Mouse (Mus musculus): ENCODE measurements at regions not wholly inside any gene's neighbourhood (a gene's known extent, or its start where the extent isn't known, plus 50 kb on each side); places are given as distances from the start of the nearest gene placed in this dataset.

DNA sequence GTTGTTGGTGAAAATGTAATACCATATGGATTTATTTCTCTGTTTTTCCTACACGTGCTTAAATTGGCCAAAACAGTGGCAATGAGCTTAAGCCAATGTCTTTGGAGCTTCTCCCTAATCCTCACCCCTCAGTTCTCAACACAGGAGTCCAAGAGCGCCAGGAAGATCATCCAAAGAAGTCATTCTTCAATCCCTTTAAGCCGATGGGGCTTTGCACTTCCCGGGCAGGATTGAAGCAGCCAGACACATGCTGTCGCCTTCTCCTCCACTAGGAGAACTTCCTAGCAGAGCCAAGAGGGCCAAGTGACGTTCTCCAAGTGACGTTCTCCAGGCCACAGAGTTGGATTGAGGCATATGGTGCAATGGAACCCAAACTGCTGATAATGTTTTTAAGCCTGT is 286.3 kb upstream of the Actbl2 start:
- no peak overlapping the region for H3K27ac ChIP-seq (ENCODE audit: low read length)
- H3K4me1 ChIP-seq (replicated peaks; ENCODE audit: control insufficient read depth, insufficient read depth, low read length): 0 out of 2 replicates have a peak, but pooled peaks cover 3% of the 10 kb centered on the region
- 39% methylated on average over 7 of the region's 7 CpGs for WGBS
- no peaks in the 10 kb centered on the region for H3K27me3 ChIP-seq (replicated peaks; ENCODE audit: control insufficient read depth, insufficient read depth, low read length)
- ATAC-seq: peak; percentile 29
- H3K9me3 ChIP-seq (ENCODE audit: control insufficient read depth, low read length): no peaks in the 10 kb centered on the region
- H3K4me2 ChIP-seq (ENCODE audit: low read length): no peak overlapping the region
- H3K36me3 ChIP-seq (ENCODE audit: control insufficient read depth, insufficient read depth): no peaks in the 10 kb centered on the region
- H3K4me3 ChIP-seq (replicated peaks; ENCODE audit: low read length): no peak overlapping the region
- H3K9ac ChIP-seq (replicated peaks; ENCODE audit: low read depth, low read length): no peak overlapping the region

DNA sequence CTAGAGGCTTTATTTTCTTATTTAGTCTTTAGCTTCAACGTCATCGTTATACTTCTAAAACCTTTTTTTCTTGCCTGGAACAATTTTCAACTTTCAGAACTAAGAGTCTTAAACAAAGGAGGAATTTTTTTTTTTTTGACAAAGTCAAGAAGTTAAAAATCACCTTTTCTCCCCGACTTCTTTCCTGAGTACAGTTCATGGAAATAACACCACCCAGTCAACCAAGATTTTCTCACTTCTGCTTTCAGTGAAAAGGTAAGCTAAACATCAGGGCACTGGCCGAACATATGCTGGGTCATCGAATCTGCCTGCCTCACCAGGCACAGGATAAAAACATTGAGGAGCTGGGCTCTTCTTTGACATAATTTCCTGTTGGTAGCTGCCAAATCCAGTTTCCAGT is 277.4 kb upstream of the Actbl2 start:
- Histone ChIP-seq H3K4me3 (replicated peaks; ENCODE audit: low read length) (no peak overlapping the region), H3K4me1 (replicated peaks; ENCODE audit: control insufficient read depth, insufficient read depth, low read length) (no peaks in the 10 kb centered on the region), H3K27ac (ENCODE audit: low read length) (no peak overlapping the region), H3K9ac (replicated peaks; ENCODE audit: low read depth, low read length) (no peak overlapping the region), H3K4me2 (ENCODE audit: low read length) (no peak overlapping the region), H3K36me3 (ENCODE audit: control insufficient read depth, insufficient read depth) (no peaks in the 10 kb centered on the region), H3K27me3 (replicated peaks; ENCODE audit: control insufficient read depth, insufficient read depth, low read length) (no peaks in the 10 kb centered on the region), H3K9me3 (ENCODE audit: control insufficient read depth, low read length) (no peaks in the 10 kb centered on the region)
- 86% methylated on average over 5 of the region's 5 CpGs for WGBS
- no peak for ATAC-seq

DNA sequence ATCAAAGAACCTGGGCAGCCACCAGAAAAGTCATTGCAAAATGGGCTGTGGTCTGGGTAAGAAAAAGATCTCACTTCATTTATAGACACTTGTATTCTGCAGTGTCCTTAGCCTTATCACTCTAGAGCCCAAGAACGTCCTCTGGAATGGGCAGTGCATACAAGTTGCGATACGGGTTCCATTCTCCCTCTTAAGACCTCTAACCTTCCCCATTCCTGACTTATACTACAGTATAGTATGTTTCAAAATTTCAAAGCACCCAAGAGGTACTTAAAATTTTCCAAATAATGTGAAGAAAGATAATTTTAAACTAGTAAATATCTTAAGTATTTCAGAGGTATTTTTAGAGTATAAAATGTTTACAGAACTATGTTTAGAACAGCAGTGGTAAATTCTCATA is 276.8 kb upstream of the Actbl2 start:
- WGBS: 90% methylated on average over 3 of the region's 3 CpGs
- Histone ChIP-seq H3K27ac (ENCODE audit: low read length) (no peak overlapping the region), H3K9ac (replicated peaks; ENCODE audit: low read depth, low read length) (no peak overlapping the region), H3K4me3 (replicated peaks; ENCODE audit: low read length) (no peak overlapping the region), H3K4me1 (replicated peaks; ENCODE audit: control insufficient read depth, insufficient read depth, low read length) (no peaks in the 10 kb centered on the region), H3K4me2 (ENCODE audit: low read length) (no peak overlapping the region), H3K27me3 (replicated peaks; ENCODE audit: control insufficient read depth, insufficient read depth, low read length) (no peaks in the 10 kb centered on the region), H3K9me3 (ENCODE audit: control insufficient read depth, low read length) (no peaks in the 10 kb centered on the region), H3K36me3 (ENCODE audit: control insufficient read depth, insufficient read depth) (no peaks in the 10 kb centered on the region)
- no peak for ATAC-seq

DNA sequence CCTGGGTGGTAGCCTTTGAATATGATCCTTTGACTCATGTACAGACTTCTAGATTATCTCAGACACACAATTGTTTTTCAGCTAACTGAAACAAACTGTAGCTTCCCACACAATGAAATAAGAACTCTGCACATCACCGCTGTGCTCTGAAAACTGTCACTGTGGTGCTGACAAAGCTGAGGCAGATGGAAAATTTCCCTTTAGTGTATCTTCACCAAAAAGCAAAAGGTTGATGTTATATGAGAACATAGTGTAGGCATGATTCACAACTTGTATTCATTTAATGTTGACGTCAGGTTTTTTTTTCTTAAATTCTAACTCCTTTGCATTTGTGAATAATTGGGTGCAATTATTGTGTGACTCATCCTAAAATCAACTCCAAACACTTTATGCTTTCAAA is 264.1 kb upstream of the Actbl2 start:
- Histone ChIP-seq H3K4me1 (replicated peaks; ENCODE audit: control insufficient read depth, insufficient read depth, low read length) (no peaks in the 10 kb centered on the region), H3K27me3 (replicated peaks; ENCODE audit: control insufficient read depth, insufficient read depth, low read length) (no peaks in the 10 kb centered on the region), H3K4me3 (replicated peaks; ENCODE audit: low read length) (no peak overlapping the region), H3K9ac (replicated peaks; ENCODE audit: low read depth, low read length) (no peak overlapping the region), H3K27ac (ENCODE audit: low read length) (no peak overlapping the region), H3K4me2 (ENCODE audit: low read length) (no peak overlapping the region), H3K9me3 (ENCODE audit: control insufficient read depth, low read length) (no peaks in the 10 kb centered on the region), H3K36me3 (ENCODE audit: control insufficient read depth, insufficient read depth) (no peaks in the 10 kb centered on the region)
- 88% methylated on average over 2 of the region's 2 CpGs for WGBS
- no peak for ATAC-seq

DNA sequence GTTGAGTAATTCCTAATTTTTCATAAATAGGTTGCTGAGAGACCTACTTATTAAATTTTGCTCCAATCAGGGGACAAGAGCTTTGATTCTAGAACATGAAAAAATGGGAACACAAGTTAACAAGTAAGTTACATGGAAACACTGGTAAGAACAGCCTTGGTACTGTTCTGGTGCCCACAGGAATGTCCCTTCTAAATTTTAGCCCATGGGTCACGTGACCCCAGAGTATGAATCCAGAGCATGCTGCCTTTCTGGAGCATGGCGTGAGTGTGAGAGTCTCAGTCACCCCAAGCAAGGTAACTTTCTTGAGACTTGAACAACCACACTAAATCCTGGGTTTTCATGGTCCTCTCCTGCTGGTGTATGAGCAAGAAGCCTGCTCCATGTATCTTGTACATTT is 263.7 kb upstream of the Actbl2 start:
- no peak for ATAC-seq
- H3K9ac ChIP-seq (replicated peaks; ENCODE audit: low read depth, low read length): no peak overlapping the region
- 91% methylated on average over 2 of the region's 2 CpGs for WGBS
- no peaks in the 10 kb centered on the region for H3K27me3 ChIP-seq (replicated peaks; ENCODE audit: control insufficient read depth, insufficient read depth, low read length)
- H3K4me1 ChIP-seq (replicated peaks; ENCODE audit: control insufficient read depth, insufficient read depth, low read length): no peaks in the 10 kb centered on the region
- H3K36me3 ChIP-seq (ENCODE audit: control insufficient read depth, insufficient read depth): no peaks in the 10 kb centered on the region
- no peak overlapping the region for H3K4me3 ChIP-seq (replicated peaks; ENCODE audit: low read length)
- no peak overlapping the region for H3K27ac ChIP-seq (ENCODE audit: low read length)
- no peak overlapping the region for H3K4me2 ChIP-seq (ENCODE audit: low read length)
- H3K9me3 ChIP-seq (ENCODE audit: control insufficient read depth, low read length): no peaks in the 10 kb centered on the region

DNA sequence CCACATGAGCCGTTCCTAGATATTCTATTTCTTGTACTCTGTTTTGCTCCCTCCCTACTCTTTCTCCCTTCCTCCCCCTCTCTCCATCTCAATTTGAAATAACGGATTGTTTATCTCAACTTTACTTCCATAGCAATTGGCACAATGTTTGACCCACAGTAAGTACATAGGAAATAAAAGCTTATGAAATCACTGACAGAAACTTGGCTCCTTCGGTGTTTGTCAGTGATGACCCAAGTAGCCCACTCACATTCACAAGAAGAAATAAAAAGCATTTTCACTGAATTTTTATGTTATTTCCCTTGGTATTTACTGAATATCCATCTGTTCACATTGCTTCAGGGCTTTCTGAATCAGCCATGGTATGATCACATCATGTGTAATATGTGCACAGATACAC is 260.2 kb upstream of the Actbl2 start:
- no peak for ATAC-seq
- WGBS: 83% methylated on average over 3 of the region's 3 CpGs
- no peaks in the 10 kb centered on the region for H3K27me3 ChIP-seq (replicated peaks; ENCODE audit: control insufficient read depth, insufficient read depth, low read length)
- H3K9me3 ChIP-seq (ENCODE audit: control insufficient read depth, low read length): no peaks in the 10 kb centered on the region
- no peaks in the 10 kb centered on the region for H3K4me1 ChIP-seq (replicated peaks; ENCODE audit: control insufficient read depth, insufficient read depth, low read length)
- no peak overlapping the region for H3K4me2 ChIP-seq (ENCODE audit: low read length)
- no peak overlapping the region for H3K9ac ChIP-seq (replicated peaks; ENCODE audit: low read depth, low read length)
- no peaks in the 10 kb centered on the region for H3K36me3 ChIP-seq (ENCODE audit: control insufficient read depth, insufficient read depth)
- H3K27ac ChIP-seq (ENCODE audit: low read length): no peak overlapping the region
- H3K4me3 ChIP-seq (replicated peaks; ENCODE audit: low read length): no peak overlapping the region

DNA sequence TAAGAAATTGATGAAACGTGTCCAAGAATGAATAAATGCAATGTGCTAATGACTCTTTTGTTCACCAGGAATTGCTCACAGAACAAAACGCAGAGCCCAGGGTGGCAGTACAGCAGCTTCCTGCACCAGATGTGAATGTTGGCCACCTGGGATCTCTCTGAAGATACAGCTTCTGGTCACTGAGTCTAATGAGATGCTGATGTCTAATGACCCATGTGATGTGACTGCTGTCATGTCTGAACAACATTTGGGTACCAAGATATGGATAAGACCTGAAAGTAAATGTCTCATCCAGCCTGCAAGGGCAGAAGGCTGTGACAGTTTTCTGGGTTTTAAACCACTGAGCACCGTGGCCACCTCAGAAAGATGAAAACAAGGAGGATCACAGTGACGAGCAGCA is 252.1 kb upstream of the Actbl2 start:
- Histone ChIP-seq H3K4me1 (replicated peaks; ENCODE audit: control insufficient read depth, insufficient read depth, low read length) (no peaks in the 10 kb centered on the region), H3K9me3 (ENCODE audit: control insufficient read depth, low read length) (no peaks in the 10 kb centered on the region), H3K27ac (ENCODE audit: low read length) (no peak overlapping the region), H3K9ac (replicated peaks; ENCODE audit: low read depth, low read length) (no peak overlapping the region), H3K27me3 (replicated peaks; ENCODE audit: control insufficient read depth, insufficient read depth, low read length) (no peaks in the 10 kb centered on the region), H3K4me3 (replicated peaks; ENCODE audit: low read length) (no peak overlapping the region), H3K36me3 (ENCODE audit: control insufficient read depth, insufficient read depth) (no peaks in the 10 kb centered on the region), H3K4me2 (ENCODE audit: low read length) (no peak overlapping the region)
- 83% methylated on average over 4 of the region's 4 CpGs for WGBS
- no peak for ATAC-seq

DNA sequence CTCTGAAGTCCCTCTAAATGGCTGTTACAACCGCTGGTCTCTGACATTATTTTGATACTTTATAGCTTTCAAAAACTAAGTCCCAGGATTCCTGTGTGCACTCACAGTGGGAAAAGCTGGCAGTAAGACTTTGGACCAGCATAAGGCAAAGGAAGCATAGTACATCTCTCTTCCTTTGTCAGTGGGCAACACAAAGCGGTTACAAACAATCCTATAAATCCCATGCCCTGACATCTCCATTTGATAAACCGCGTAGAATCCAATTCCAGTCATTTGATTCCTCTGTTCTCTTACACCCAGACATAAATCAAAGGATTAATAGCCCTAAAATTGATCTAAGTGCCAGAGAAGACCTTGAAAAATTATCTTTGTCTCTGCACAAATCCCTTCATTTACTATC is 240.7 kb upstream of the Actbl2 start:
- no peak overlapping the region for H3K4me2 ChIP-seq (ENCODE audit: low read length)
- H3K36me3 ChIP-seq (ENCODE audit: control insufficient read depth, insufficient read depth): no peaks in the 10 kb centered on the region
- no peak overlapping the region for H3K27ac ChIP-seq (ENCODE audit: low read length)
- no peaks in the 10 kb centered on the region for H3K9me3 ChIP-seq (ENCODE audit: control insufficient read depth, low read length)
- H3K9ac ChIP-seq (replicated peaks; ENCODE audit: low read depth, low read length): no peak overlapping the region
- no peak overlapping the region for H3K4me3 ChIP-seq (replicated peaks; ENCODE audit: low read length)
- no peak for ATAC-seq
- no peaks in the 10 kb centered on the region for H3K4me1 ChIP-seq (replicated peaks; ENCODE audit: control insufficient read depth, insufficient read depth, low read length)
- H3K27me3 ChIP-seq (replicated peaks; ENCODE audit: control insufficient read depth, insufficient read depth, low read length): no peaks in the 10 kb centered on the region
- WGBS: 80% methylated on average over 4 of the region's 4 CpGs

DNA sequence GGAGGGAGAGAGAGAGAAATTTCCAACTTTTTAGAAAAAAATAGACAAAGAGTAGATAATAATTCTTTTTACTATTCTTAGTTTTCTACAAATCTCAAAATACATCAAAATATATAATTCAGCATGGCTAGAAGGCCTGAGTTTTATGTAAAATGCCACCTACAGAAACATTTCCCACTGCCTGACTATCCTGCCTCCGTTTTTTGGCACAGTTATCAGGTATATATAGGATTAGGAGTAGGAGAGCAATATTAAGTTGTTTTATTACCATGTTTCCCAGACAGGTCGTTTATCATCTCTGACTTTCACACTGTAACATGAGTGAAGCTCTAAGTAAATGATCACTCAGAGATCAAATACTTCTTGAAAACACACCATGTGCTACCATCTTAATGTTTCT is 224.7 kb upstream of the Actbl2 start:
- ATAC-seq: no peak
- H3K4me1 ChIP-seq (replicated peaks; ENCODE audit: control insufficient read depth, insufficient read depth, low read length): no peaks in the 10 kb centered on the region
- H3K9ac ChIP-seq (replicated peaks; ENCODE audit: low read depth, low read length): no peak overlapping the region
- H3K4me3 ChIP-seq (replicated peaks; ENCODE audit: low read length): no peak overlapping the region
- whole genome bisulfite sequencing: 70% methylated on average over 2 of the region's 2 CpGs
- no peaks in the 10 kb centered on the region for H3K9me3 ChIP-seq (ENCODE audit: control insufficient read depth, low read length)
- H3K27ac ChIP-seq (ENCODE audit: low read length): no peak overlapping the region
- no peaks in the 10 kb centered on the region for H3K27me3 ChIP-seq (replicated peaks; ENCODE audit: control insufficient read depth, insufficient read depth, low read length)
- H3K36me3 ChIP-seq (ENCODE audit: control insufficient read depth, insufficient read depth): no peaks in the 10 kb centered on the region
- no peak overlapping the region for H3K4me2 ChIP-seq (ENCODE audit: low read length)

DNA sequence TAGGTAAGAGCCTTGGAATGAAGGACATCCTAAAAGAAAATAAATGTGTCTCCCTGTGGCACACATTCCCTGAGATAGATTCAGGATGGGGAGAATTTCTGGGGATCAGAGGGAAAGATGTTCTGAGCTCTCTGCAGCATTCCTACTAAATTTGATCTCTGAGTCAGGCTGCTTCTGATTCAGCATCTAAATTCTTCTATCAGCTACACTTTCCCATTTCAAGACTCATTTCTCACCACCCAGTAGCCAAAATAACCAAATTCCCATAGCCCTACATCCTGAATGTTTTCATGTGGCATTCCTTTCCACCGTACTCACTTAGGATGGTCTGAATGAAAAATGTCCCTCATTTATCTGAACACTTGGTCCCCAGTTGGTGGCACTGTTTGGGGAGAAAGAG is 223.2 kb upstream of the Actbl2 start:
- Histone ChIP-seq H3K4me2 (ENCODE audit: low read length) (no peak overlapping the region), H3K27ac (ENCODE audit: low read length) (no peak overlapping the region), H3K4me1 (replicated peaks; ENCODE audit: control insufficient read depth, insufficient read depth, low read length) (no peaks in the 10 kb centered on the region), H3K36me3 (ENCODE audit: control insufficient read depth, insufficient read depth) (no peaks in the 10 kb centered on the region), H3K9me3 (ENCODE audit: control insufficient read depth, low read length) (no peaks in the 10 kb centered on the region), H3K4me3 (replicated peaks; ENCODE audit: low read length) (no peak overlapping the region), H3K27me3 (replicated peaks; ENCODE audit: control insufficient read depth, insufficient read depth, low read length) (no peaks in the 10 kb centered on the region), H3K9ac (replicated peaks; ENCODE audit: low read depth, low read length) (no peak overlapping the region)
- no peak for ATAC-seq
- 70% methylated on average over 1 of the region's 1 CpGs for WGBS
